Mouse (Mus musculus) erythroblast, adult 5-6 weeks (primary cell): ENCODE measurements around the gene Pcolce2. TPM values are rescaled to one million over a fixed set of nuclear protein-coding genes. Genes with fewer than 3 reads are reported as not detected.
"Not testable (repeated sequence)": the region's sequence is repeated elsewhere in the genome, so short reads cannot be mapped to it uniquely, and the experiment has no call there.

Experiments
- ATAC-seq: replicated peaks from 2 replicates; pipeline ENCODE4 v1.8.0; 2016; ENCODE audit warnings: moderate number of reproducible peaks, mild to moderate bottlenecking, moderate TSS enrichment, inconsistent platforms; ENCODE audit not compliant: poor library complexity, low FRiP score, severe bottlenecking
- total RNA-seq, 2 experiments: library from RNA; stranded (forward) in 1 of 2; stranded (reverse) in 1 of 2; fragments of 150-400 nt in 1 of 2; fragments of 200-764, 138-1000 nt in 1 of 2; gene quantifications; 2 replicates each; pipeline versions ENCODE4 v1.2.3 to v1.2.4; 2015 to 2017; ENCODE audit warnings: low replicate concordance in 2 of 2

Gene Pcolce2
- total RNA-seq (2015; ENCODE audit: low replicate concordance) (not detected in 2 replicates), total RNA-seq (2017; ENCODE audit: low replicate concordance) (0.14 TPM in 1 of 2 replicates, not detected in the other)

GRCm38 (mm10) chr9:95637271-95638181 lies at the start of gene Pcolce2:
Gene Pcolce2, plus strand, starts transcription at chr9:95637601.
- ATAC-seq = no peak

- ATAC-seq = peak; percentile 65; the same call in 1 of the 2 replicates
Measured at GRCm38 (mm10) chr9:95588070-95588469, 49.3 kb upstream of the Pcolce2 start.

- ATAC-seq = no peak
Measured at GRCm38 (mm10) chr9:95594291-95594690, 43.1 kb upstream of the Pcolce2 start.

- ATAC-seq = no peak
Measured at GRCm38 (mm10) chr9:95597466-95598178, 39.8 kb upstream of the Pcolce2 start.

GRCm38 (mm10) chr9:95598179-95598721 lies 39.2 kb upstream of the Pcolce2 start:
- no peak for ATAC-seq

- ATAC-seq = peak; percentile 87
Measured at GRCm38 (mm10) chr9:95599399-95599798, 38.0 kb upstream of the Pcolce2 start.

- no peak for ATAC-seq
Measured at GRCm38 (mm10) chr9:95602849-95603248, 34.6 kb upstream of the Pcolce2 start.

GRCm38 (mm10) chr9:95603316-95603715 lies 34.1 kb upstream of the Pcolce2 start:
- ATAC-seq = no peak

GRCm38 (mm10) chr9:95607196-95607595 lies 30.2 kb upstream of the Pcolce2 start:
- no peak for ATAC-seq

GRCm38 (mm10) chr9:95612246-95612768 lies 25.1 kb upstream of the Pcolce2 start:
- no peak for ATAC-seq

- no peak for ATAC-seq
Measured at GRCm38 (mm10) chr9:95613426-95614127, 23.8 kb upstream of the Pcolce2 start.

- ATAC-seq = no peak
Measured at GRCm38 (mm10) chr9:95614861-95615615, 22.4 kb upstream of the Pcolce2 start.

GRCm38 (mm10) chr9:95615961-95616360 lies 21.4 kb upstream of the Pcolce2 start:
- ATAC-seq = no peak

GRCm38 (mm10) chr9:95618572-95618971 lies 18.8 kb upstream of the Pcolce2 start:
- no peak for ATAC-seq

GRCm38 (mm10) chr9:95624072-95624471 lies 13.3 kb upstream of the Pcolce2 start:
- ATAC-seq = no peak

- ATAC-seq = no peak
Measured at GRCm38 (mm10) chr9:95628439-95628948, 8.9 kb upstream of the Pcolce2 start.

- not testable (repeated sequence) for ATAC-seq
Measured at GRCm38 (mm10) chr9:95629561-95629960, 7.8 kb upstream of the Pcolce2 start.

- no peak for ATAC-seq
Measured at GRCm38 (mm10) chr9:95636395-95636794, 1.0 kb upstream of the Pcolce2 start.

- ATAC-seq = no peak
Measured at GRCm38 (mm10) chr9:95639919-95640318, 2.5 kb downstream of the Pcolce2 start.
